Mouse (Mus musculus) hindbrain, embryonic 14.5 days (tissue): ENCODE measurements around the gene Zc3h8. TPM values are rescaled to one million over a fixed set of nuclear protein-coding genes. Genes with fewer than 3 reads are reported as not detected.

Experiments
- ATAC-seq: fragments of 200-750 bp; cut with Nextera tagmentation; 2 replicates; pipeline ENCODE4 v1.8.0; 2017; ENCODE audit warnings: moderate number of reproducible peaks, mild to moderate bottlenecking, moderate TSS enrichment, moderate library complexity; ENCODE audit not compliant: low FRiP score
- DNase-seq: peaks from one replicate; pipeline ENCODE4 v3.0.0-alpha.2; 2015; ENCODE audit warnings: low spot score
- H3K27ac ChIP-seq: fragments of 300-500 bp; sonication (generic); 2 replicates; pipeline ENCODE4 v1.5.1; 2014; ENCODE audit warnings: mild to moderate bottlenecking, moderate library complexity
- H3K27me3 ChIP-seq: fragments of 300-500 bp; sonication (generic); 2 replicates; pipeline ENCODE4 v1.6.1; 2014; ENCODE audit warnings: mild to moderate bottlenecking, low read length, mixed read lengths; ENCODE audit not compliant: control insufficient read depth, insufficient read depth
- H3K36me3 ChIP-seq: fragments of 300-500 bp; sonication (generic); replicated peaks from 2 replicates; pipeline ENCODE4 v1.6.1; 2014; ENCODE audit not compliant: control insufficient read depth, insufficient read depth
- H3K4me1 ChIP-seq: fragments of 300-500 bp; sonication (generic); replicated peaks from 2 replicates; pipeline ENCODE4 v1.6.1; 2014; ENCODE audit warnings: antibody characterized with exemption, low read length, mixed read lengths; ENCODE audit not compliant: control insufficient read depth, insufficient read depth
- H3K4me2 ChIP-seq: fragments of 300-500 bp; sonication (generic); replicated peaks from 2 replicates; pipeline ENCODE4 v1.6.1; 2014; ENCODE audit warnings: mild to moderate bottlenecking, moderate library complexity
- H3K4me3 ChIP-seq: fragments of 300-500 bp; sonication (generic); replicated peaks from 2 replicates; pipeline ENCODE4 v1.5.1; 2014; ENCODE audit warnings: mild to moderate bottlenecking, low read length
- H3K9ac ChIP-seq: fragments of 300-500 bp; sonication (generic); 2 replicates; pipeline ENCODE4 v1.6.1; 2014
- H3K9me3 ChIP-seq: fragments of 300-500 bp; sonication (generic); 2 replicates; pipeline ENCODE4 v1.6.1; 2016; ENCODE audit warnings: low read length; ENCODE audit not compliant: control insufficient read depth
- WGBS: fragments of 180-500 bp; shearing (Covaris S2); extraction: QIAGEN DNeasy Blood & Tissue Kit; methylation state at CpG from one replicate; pipeline ENCODE4 v1.1.7; 2014; 5-methylcytosine and 5-hydroxymethylcytosine counted together
- polyA plus RNA-seq: library from polyadenylated mRNA; unstranded; fragments of >200 nt; fragmentation: Nextera tagmentation; extraction: Ambion mirVana; gene quantifications from 2 replicates; pipeline ENCODE4 v1.2.1, GENCODE M21; 2014

The Zc3h8 gene
- polyA plus RNA-seq, result 12.5 and 12.6 TPM in 2 replicates

DNA sequence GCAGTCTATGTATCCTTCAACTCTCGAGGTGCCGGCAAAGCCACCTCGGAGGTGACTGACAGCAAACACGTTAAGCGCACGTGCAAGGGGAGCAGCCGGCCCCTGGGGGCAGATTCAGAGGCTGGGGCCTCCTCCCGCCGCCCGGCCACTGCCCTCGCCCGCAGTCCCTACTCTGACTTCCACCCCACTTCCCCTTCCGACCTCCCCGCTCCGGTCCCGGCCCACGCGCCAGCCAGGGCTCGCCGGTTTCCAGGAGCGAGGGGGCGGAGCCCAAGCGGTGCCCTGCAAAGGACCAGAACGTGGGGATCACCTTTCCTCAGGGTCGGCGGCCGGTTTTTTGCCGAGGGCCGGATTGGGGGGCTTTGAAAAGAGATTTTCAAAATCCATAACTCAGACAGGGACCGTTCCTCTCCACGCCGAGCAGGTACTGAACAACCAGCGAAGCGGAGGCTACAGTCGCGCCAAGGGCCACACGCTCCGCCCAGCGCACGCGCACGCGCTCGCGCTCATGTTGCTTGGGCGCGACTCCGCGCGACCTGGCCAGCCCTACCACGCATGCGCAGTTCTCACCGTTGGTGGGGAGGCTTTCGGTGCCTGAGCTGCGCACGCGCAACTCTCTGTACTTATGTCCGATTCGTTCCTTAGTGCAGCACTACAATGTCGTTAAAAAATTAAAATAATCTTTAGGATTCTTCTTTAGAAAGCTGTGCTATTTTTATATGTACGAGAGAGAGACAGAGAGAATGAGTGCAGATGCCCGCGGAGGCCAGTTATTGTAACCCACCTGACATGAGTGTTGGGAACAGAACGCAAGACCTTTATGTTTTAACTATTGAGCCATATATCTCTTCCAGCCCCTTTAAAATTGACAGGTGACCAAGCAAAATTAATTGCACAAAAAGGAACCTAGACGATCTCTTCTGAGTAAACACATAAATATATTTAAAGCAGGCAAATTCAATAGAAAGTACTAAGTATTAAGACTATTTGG, at the start of gene Zc3h8:
TSS of gene Zc3h8 (minus strand) at position 540 of the 991 bp plus-strand sequence.
- Histone ChIP-seq H3K27ac (peak within 1 kb of the TSS; percentile 85), H3K9ac (peak within 1 kb of the TSS; percentile 81), H3K4me3 (peak within 1 kb of the TSS; percentile 69), H3K27me3 (no peaks in the 10 kb centered on the region), H3K36me3 (no peaks in the 10 kb centered on the region; the same call in 1 of the 2 replicates), H3K9me3 (no peaks in the 10 kb centered on the region), H3K4me2 (peak within 1 kb of the TSS; percentile 81), H3K4me1 (peaks cover 6% of the 10 kb centered on the region)
- peak; percentile 94 for ATAC-seq
- WGBS, result 1% methylated on average over 65 of the region's 65 CpGs
- DNase-seq, result peak; percentile 100

DNA sequence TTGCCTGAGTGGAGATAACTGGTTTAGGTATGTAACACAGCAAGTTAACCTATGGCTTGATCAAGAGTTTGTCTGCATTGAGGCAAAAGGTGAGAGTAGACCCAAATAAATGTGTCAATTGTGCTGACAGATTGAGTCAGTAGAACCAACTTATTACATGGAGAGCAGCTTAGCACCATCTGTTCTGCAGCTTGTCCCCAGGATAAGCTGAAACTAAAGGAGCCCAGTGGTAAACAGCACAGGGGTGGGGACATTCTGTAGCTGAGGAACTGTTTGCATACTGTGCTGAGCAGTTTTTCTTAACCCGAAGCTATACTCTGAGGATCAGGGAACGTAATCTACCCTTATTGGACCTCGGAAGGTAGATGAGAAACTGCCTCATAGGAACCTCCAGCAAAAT, 40.9 kb upstream of the Zc3h8 start:
- DNase-seq (no peak), ATAC-seq (no peak)
- no peaks in the 10 kb centered on the region for H3K4me1 ChIP-seq
- H3K9me3 ChIP-seq, result no peaks in the 10 kb centered on the region
- H3K4me2 ChIP-seq, result no peak overlapping the region
- H3K27ac ChIP-seq, result no peak overlapping the region
- no peaks in the 10 kb centered on the region for H3K36me3 ChIP-seq
- H3K4me3 ChIP-seq, result no peak overlapping the region
- WGBS, result 91% methylated on average over 3 of the region's 3 CpGs
- H3K9ac ChIP-seq, result no peak overlapping the region
- no peaks in the 10 kb centered on the region for H3K27me3 ChIP-seq

DNA sequence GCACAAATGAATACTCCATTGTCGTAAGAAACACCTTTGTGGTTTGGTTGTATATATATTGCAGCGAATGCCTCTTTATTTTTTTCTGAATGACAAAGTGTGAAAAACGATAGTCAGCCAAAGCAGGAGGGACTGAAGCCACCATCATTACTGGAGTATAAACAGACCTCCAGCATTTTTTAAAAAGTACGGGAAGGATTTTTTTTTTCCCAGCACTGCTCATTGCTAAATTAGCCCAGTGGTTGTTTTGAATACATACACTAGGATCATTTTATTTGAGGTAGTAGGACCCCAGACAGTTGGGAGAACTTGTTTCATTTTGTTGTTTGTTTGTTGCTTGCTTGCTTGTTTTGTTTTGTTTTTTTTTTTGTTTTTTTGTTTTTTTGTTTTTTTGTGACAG, 31.7 kb upstream of the Zc3h8 start:
- Histone ChIP-seq H3K27me3 (no peaks in the 10 kb centered on the region), H3K4me3 (no peak overlapping the region), H3K27ac (no peak overlapping the region), H3K36me3 (no peaks in the 10 kb centered on the region), H3K9me3 (no peaks in the 10 kb centered on the region), H3K9ac (no peak overlapping the region), H3K4me2 (no peak overlapping the region), H3K4me1 (no peaks in the 10 kb centered on the region)
- no peak for DNase-seq
- ATAC-seq, result no peak
- 83% methylated on average over 4 of the region's 4 CpGs for WGBS

DNA sequence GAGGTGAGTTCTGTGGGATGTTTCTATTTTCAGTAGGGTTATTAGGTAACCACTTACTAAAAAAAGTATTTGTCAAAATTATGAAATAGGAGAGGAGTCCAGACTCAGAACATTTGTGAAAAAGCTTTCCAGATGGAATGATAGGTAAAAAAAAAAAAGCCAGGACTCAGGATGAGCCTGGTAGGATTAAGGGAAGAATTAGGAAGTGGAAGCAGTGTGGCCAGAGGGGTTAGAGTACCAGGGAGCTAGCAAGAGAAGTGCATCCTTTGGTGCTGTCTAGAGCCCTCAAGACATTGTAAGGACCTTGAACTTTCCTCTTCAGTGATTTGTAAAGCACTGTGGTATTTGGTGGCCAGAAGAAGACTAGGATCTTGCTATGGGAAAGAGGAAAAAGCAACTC, 28.4 kb upstream of the Zc3h8 start:
- Histone ChIP-seq H3K36me3 (no peaks in the 10 kb centered on the region), H3K9ac (no peak overlapping the region), H3K9me3 (no peaks in the 10 kb centered on the region), H3K4me3 (no peak overlapping the region), H3K4me1 (peaks cover 6% of the 10 kb centered on the region; the same call in 1 of the 2 replicates), H3K4me2 (no peak overlapping the region), H3K27me3 (no peaks in the 10 kb centered on the region), H3K27ac (no peak overlapping the region)
- ATAC-seq (no peak), DNase-seq (no peak)

DNA sequence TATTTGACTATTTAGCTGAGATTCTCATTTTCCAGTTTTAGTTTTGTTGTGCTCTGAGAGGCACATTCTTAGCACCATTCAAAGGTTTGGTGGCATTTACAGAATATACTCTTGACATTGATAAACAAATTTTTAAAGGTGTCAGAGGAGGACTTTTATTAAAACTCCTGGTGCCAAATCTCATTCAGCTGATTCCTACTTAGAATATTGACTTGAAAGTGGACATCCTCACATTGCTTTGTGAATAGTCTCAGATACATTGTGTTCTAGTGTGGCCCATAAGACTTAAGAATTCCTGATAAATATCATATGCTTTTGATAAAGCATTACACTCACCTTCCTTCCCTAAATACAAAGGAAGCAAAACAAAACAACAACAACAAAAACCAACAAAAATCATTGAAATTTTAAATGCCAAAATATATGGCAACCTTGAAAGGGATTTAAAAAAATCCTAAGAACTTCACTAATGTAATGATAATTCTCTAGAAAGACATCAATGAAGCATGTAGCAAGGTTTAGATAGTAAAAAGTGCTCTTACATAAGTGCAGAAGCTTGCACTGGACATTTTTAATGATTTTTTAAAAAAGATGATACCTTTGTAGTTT, 24.7 kb upstream of the Zc3h8 start:
- H3K4me3 ChIP-seq, result peak overlapping the region; percentile 94
- peak overlapping the region; percentile 75 for H3K4me2 ChIP-seq
- H3K27ac ChIP-seq, result peak overlapping the region; percentile 100
- H3K4me1 ChIP-seq, result peaks cover 15% of the 10 kb centered on the region
- no peaks in the 10 kb centered on the region for H3K27me3 ChIP-seq
- no peaks in the 10 kb centered on the region for H3K36me3 ChIP-seq
- DNase-seq, result no peak
- no peak for ATAC-seq
- no peaks in the 10 kb centered on the region for H3K9me3 ChIP-seq
- H3K9ac ChIP-seq, result peak overlapping the region; percentile 100

DNA sequence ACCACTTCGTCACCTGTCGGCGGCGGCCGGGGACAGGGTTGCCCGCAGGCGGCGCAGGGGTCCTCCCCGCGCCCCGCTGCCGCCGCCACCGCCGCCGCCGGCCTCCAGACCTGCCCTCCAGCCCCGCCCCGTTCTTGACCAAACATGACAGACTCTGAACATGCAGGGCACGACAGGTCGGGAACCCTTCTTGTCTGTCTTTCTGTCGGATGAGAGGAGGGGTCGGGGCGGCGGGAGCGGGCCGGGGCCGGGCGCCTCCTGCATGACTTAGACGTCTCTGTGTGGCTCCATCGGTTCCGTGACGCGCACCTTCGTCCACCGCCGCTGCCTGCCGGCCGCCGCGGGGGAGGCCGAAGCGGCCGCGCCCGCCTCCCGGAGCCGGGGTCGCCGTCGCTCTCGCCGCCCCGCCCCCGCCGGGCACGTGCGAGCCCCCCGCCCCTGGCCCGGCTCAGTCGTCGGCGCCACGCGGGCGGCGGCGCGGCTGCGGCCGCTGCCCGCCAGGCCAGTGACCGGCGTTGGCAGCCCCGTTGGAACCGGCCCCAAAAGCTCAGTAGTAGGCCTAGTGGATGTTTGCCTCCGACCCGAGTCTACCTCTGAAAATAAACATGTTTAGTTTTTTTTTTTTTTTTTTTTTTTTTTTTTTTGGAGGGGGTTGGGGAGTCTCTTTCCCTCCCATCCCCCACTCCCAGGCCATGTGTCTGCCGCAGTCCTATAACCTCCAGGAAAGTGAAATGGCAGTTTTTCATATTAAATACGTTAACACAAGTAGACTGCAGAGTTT, 24.0 kb upstream of the Zc3h8 start, which contains the start of gene Gm10762:
TSS of gene Gm10762 (minus strand) at position 65 of the 781 bp plus-strand sequence.
- Histone ChIP-seq H3K4me3 (peak within 1 kb of the TSS; percentile 94), H3K9me3 (no peaks in the 10 kb centered on the region), H3K4me1 (peaks cover 15% of the 10 kb centered on the region), H3K27ac (peak within 1 kb of the TSS; percentile 100), H3K27me3 (no peaks in the 10 kb centered on the region), H3K9ac (peak within 1 kb of the TSS; percentile 100), H3K36me3 (no peaks in the 10 kb centered on the region), H3K4me2 (peak within 1 kb of the TSS; percentile 75)
- peak; percentile 72 for ATAC-seq
- DNase-seq, result peak; percentile 72
- 0% methylated on average over 70 of the region's 80 CpGs for WGBS

DNA sequence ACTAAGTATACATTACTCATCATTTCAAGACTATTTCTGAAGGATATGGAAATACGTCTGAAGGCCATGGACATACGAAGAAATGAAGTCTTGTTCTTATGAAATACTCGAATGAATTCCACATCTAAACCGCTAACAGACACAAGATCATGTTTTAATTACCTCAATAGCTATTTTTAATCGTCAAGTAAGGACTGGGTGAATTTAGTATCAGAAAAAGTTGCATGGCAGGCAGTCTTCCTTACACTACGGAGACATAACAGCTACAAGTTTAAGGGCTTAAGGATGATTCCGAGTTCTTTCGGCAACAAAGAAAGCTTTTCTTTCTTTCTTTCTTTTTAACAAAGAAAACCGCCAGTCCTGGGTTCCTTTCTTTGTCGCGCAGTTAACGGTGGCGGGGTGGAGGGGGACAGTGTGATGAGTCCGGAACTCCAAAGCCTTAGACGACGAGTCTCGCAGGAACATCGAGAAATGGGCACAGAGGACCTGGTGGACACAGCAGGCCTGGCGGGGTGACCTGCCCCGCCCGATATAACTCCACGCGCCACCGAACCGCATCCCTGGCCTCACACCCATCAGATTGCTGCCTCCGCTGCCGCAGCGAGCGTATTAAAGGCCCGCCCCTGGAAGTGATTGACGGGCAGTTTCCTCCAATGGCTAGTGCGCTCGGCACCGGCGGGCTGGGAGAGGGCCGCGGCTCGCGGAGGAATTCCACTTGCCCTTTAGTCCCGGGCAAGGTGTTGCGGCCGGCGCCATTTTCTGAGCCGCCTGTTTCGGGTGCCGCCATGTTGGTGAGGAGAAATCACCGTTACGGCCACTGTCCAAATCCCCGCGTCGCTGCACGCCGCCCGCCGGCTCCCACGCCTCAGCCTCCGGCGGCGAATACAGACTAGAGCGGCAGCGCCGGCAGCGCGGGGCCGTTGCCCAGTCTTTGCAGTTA, 23.0 kb upstream of the Zc3h8 start, which contains the start of gene Zc3h6:
TSS of gene Zc3h6 (plus strand) at position 762 of the 940 bp plus-strand sequence.
- ATAC-seq (peak; percentile 98), DNase-seq (peak; percentile 100)
- peak within 1 kb of the TSS; percentile 75 for H3K4me2 ChIP-seq
- peak within 1 kb of the TSS; percentile 100 for H3K9ac ChIP-seq
- H3K4me3 ChIP-seq, result peak within 1 kb of the TSS; percentile 94
- H3K9me3 ChIP-seq, result no peaks in the 10 kb centered on the region
- no peaks in the 10 kb centered on the region for H3K36me3 ChIP-seq
- H3K27me3 ChIP-seq, result no peaks in the 10 kb centered on the region
- WGBS, result under 1% methylated on average over 65 of the region's 65 CpGs
- H3K4me1 ChIP-seq, result peaks cover 15% of the 10 kb centered on the region
- H3K27ac ChIP-seq, result peak within 1 kb of the TSS; percentile 100

DNA sequence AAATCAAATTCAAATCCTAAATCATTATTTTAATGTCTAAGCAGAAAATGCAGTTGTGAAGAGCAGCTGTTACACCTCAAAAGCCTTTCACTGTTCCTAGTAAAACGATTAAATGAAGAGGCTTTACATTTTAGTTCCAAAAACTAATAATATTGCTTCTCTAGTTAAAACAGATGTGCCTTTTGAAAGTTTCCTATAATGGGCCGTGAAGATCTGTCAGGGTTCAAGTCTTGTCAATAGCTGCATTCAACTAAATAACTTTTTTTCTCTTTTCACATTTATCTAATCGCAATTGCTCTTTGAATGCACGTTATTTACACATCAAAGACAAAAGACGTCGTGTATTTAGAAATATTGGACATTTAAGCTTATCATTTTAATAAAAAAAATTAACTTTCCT, 22.4 kb upstream of the Zc3h8 start:
- WGBS, result 7% methylated on average over 6 of the region's 6 CpGs
- no peak for ATAC-seq
- Histone ChIP-seq H3K27me3 (no peaks in the 10 kb centered on the region), H3K4me2 (peak overlapping the region; percentile 75), H3K9ac (peak overlapping the region; percentile 100), H3K27ac (peak overlapping the region; percentile 100), H3K4me1 (peaks cover 15% of the 10 kb centered on the region), H3K9me3 (no peaks in the 10 kb centered on the region), H3K4me3 (peak overlapping the region; percentile 94), H3K36me3 (no peaks in the 10 kb centered on the region)
- DNase-seq, result peak; percentile 45
